Mouse (Mus musculus): ENCODE data around the gene Rnf169. TPM values are rescaled to one million over a fixed set of nuclear protein-coding genes. Genes with fewer than 3 reads are reported as not detected.

The Rnf169 gene
- total and polyA plus RNA-seq, 3 experiments, result 2.9 to 10.6 (median 9.4) TPM

GRCm38 (mm10) chr7:99875891-99876290, 104.4 kb downstream of the Rnf169 start:
- Histone ChIP-seq H3K27me3 (ENCODE audit: control insufficient read depth, insufficient read depth, low read length) (no peaks in the 10 kb centered on the region), H3K4me3 (no peak overlapping the region), H3K36me3 (ENCODE audit: control insufficient read depth, insufficient read depth, low read length) (no peaks in the 10 kb centered on the region), H3K79me2 (replicated peaks; ENCODE audit: control insufficient read depth, insufficient read depth, low read length) (no peaks in the 10 kb centered on the region), H3K4me1 (ENCODE audit: control insufficient read depth, insufficient read depth, low read length) (no peaks in the 10 kb centered on the region), H3K9ac (ENCODE audit: low read depth, low read length) (no peak overlapping the region), H3K27ac (no peak overlapping the region)
- no peak for DNase-seq
- WGBS, result 41% methylated on average over 5 of the region's 5 CpGs
- TF ChIP-seq EP300 (IDR thresholded peaks at IDR 0.05; ENCODE audit: insufficient read depth, low read depth, low read length) (no peak), CTCF (IDR thresholded peaks at IDR 0.05) (no peak), POLR2A (IDR thresholded peaks at IDR 0.05; ENCODE audit: insufficient read depth, low read depth, low read length) (no peak)
- intact Hi-C loops (cut with DNase I), result loop anchor here (1.0 to 10.0 kb wide), 4 partner anchors 63 to 257 kb away; partner anchors contain the start of gene Slco2b1

- intact Hi-C loops (cut with DNase I), result loop anchor here (10.0 kb wide), 1 partner anchor 159 kb away; the partner anchor contains the start of gene Slco2b1
These were observed 106.3 kb downstream of the Rnf169 start for GRCm38 (mm10) chr7:99873965-99874364.

More at GRCm38 (mm10) chr7:99873965-99874364, 106.3 kb downstream of the Rnf169 start:
- Histone ChIP-seq H3K9ac (ENCODE audit: low read depth, low read length) (no peak overlapping the region), H3K4me1 (ENCODE audit: control insufficient read depth, insufficient read depth, low read length) (no peaks in the 10 kb centered on the region), H3K36me3 (ENCODE audit: control insufficient read depth, insufficient read depth, low read length) (no peaks in the 10 kb centered on the region), H3K79me2 (replicated peaks; ENCODE audit: control insufficient read depth, insufficient read depth, low read length) (no peaks in the 10 kb centered on the region), H3K4me3 (no peak overlapping the region), H3K27ac (no peak overlapping the region), H3K27me3 (ENCODE audit: control insufficient read depth, insufficient read depth, low read length) (no peaks in the 10 kb centered on the region)
- DNase-seq, result no peak
- WGBS, result 44% methylated on average over 6 of the region's 6 CpGs
- no peak for TF ChIP-seq EP300 (IDR thresholded peaks at IDR 0.05; ENCODE audit: insufficient read depth, low read depth, low read length)
- TF ChIP-seq POLR2A (IDR thresholded peaks at IDR 0.05; ENCODE audit: insufficient read depth, low read depth, low read length), result no peak
- TF ChIP-seq CTCF (IDR thresholded peaks at IDR 0.05), result no peak

Other genes starting within 250 kb of the Rnf169 start
- not detected for gene Olfr521, start 216.9 kb downstream of the Rnf169 start, total RNA-seq (2021)
- gene Olfr521, start 216.9 kb downstream of the Rnf169 start, polyA plus RNA-seq (2012; rRNA removed), result not detected in 2 replicates
- 1 to 10 TPM; 4.2 to 4.5 TPM for gene Neu3, start 152.0 kb downstream of the Rnf169 start, total RNA-seq (2021)
- gene Neu3, start 152.0 kb downstream of the Rnf169 start, polyA plus RNA-seq (2012; rRNA removed), result 3.1 and 5.8 TPM in 2 replicates
- gene Xrra1, start 121.3 kb downstream of the Rnf169 start, total RNA-seq (2021), result under 1 TPM in 1 of 2 experiments, not detected in 1; 0.10 TPM
- gene Xrra1, start 121.3 kb downstream of the Rnf169 start, polyA plus RNA-seq (2012; rRNA removed), result 0.14 TPM in 1 of 2 replicates, not detected in the other
- gene Spcs2, start 117.0 kb downstream of the Rnf169 start, total RNA-seq (2021), result 10 to 100 TPM; 58.8 to 60.9 TPM
- gene Spcs2, start 117.0 kb downstream of the Rnf169 start, polyA plus RNA-seq (2012; rRNA removed), result 21.0 and 40.0 TPM in 2 replicates
- gene Chrdl2, start 25.7 kb upstream of the Rnf169 start, total RNA-seq (2021), result under 1 TPM in 1 of 2 experiments, not detected in 1; 0.16 TPM
- gene Chrdl2, start 25.7 kb upstream of the Rnf169 start, polyA plus RNA-seq (2012; rRNA removed), result 0.18 and 0.38 TPM in 2 replicates
- gene Pold3, start 141.1 kb upstream of the Rnf169 start, total RNA-seq (2021), result 1 to 10 TPM; 9.0 to 9.1 TPM
- gene Pold3, start 141.1 kb upstream of the Rnf169 start, polyA plus RNA-seq (2012; rRNA removed), result 4.4 and 6.5 TPM in 2 replicates
- gene Lipt2, start 178.8 kb upstream of the Rnf169 start, total RNA-seq (2021), result 1 to 10 TPM; 5.7 to 6.0 TPM
- gene Lipt2, start 178.8 kb upstream of the Rnf169 start, polyA plus RNA-seq (2012; rRNA removed), result 6.6 and 10.0 TPM in 2 replicates
- gene Kcne3, start 196.1 kb upstream of the Rnf169 start, total RNA-seq (2021), result under 1 TPM; 0.59 to 0.94 TPM
- gene Kcne3, start 196.1 kb upstream of the Rnf169 start, polyA plus RNA-seq (2012; rRNA removed), result 2.0 and 2.2 TPM in 2 replicates
- gene Pgm2l1, start 246.9 kb upstream of the Rnf169 start, total RNA-seq (2021), result 1 to 10 TPM; 7.0 TPM
- 1.5 and 2.2 TPM in 2 replicates for gene Pgm2l1, start 246.9 kb upstream of the Rnf169 start, polyA plus RNA-seq (2012; rRNA removed)

All from heart, adult 2 months (tissue).